Mouse (Mus musculus) liver, embryonic 14.5 days (tissue): ENCODE results near the gene Efna3.

Experiments used
- CTCF ChIP-seq: IDR thresholded peaks from 2 replicates; pipeline ENCODE4 v1.5.1; 2016; ENCODE audit warnings: antibody characterized with exemption, low read depth, control low read depth
- EP300 ChIP-seq: IDR thresholded peaks from 2 replicates; pipeline ENCODE4 v1.6.1; 2016; ENCODE audit warnings: antibody characterized with exemption, low read depth

- TF ChIP-seq CTCF (no peak), EP300 (no peak)
These were observed 27.2 kb upstream of the Efna3 start, which contains the start of gene Adam15 for GRCm38 (mm10) chr3:89349869-89350501.
